Mouse (Mus musculus) CH12.LX (cell line): Measurements from ENCODE around the gene Usp18. TPM values are rescaled to one million over a fixed set of nuclear protein-coding genes. Genes with fewer than 3 reads are reported as not detected.

Source experiments
- DNase-seq: peaks from one replicate; pipeline ENCODE4 v3.0.0-alpha.2; 2013; ENCODE audit errors: extremely low read depth
- H3K27ac ChIP-seq: 2 replicates; pipeline ENCODE4 v1.5.1; 2012; ENCODE audit warnings: low read depth, mild to moderate bottlenecking, control low read depth, moderate library complexity; ENCODE audit not compliant: insufficient read depth
- H3K27me3 ChIP-seq: replicated peaks from 2 replicates; pipeline ENCODE3; 2012; ENCODE audit warnings: inconsistent platforms
- H3K36me3 ChIP-seq, 2 experiments: replicated peaks in 1 of 2; 2 replicates each; pipeline versions ENCODE3 to v1.6.1; 2012; ENCODE audit warnings: inconsistent platforms in 1 of 2, low read length in 1 of 2, mild to moderate bottlenecking in 1 of 2, mixed read lengths in 1 of 2, moderate library complexity in 1 of 2; ENCODE audit not compliant: control insufficient read depth in 1 of 2, insufficient read depth in 1 of 2
- H3K4me1 ChIP-seq, 2 experiments: 2 replicates each; pipeline ENCODE4 v1.6.1; 2012; ENCODE audit warnings: inconsistent platforms in 1 of 2, moderate library complexity in 1 of 2; ENCODE audit not compliant: insufficient read depth in 2 of 2, control insufficient read depth in 1 of 2
- H3K4me2 ChIP-seq: 2 replicates; pipeline ENCODE4 v1.6.1; 2012; ENCODE audit warnings: low read depth, mild to moderate bottlenecking, control low read depth; ENCODE audit not compliant: poor library complexity, insufficient read depth, severe bottlenecking
- H3K4me3 ChIP-seq, 3 experiments: fragments of 150-350 bp in 1 of 3; sonication (generic) in 1 of 3; replicated peaks in 1 of 3; 2 replicates each; pipeline versions ENCODE3 to v1.5.1; 2011 to 2012; ENCODE audit warnings: low read depth in 2 of 3, low read length in 2 of 3, mild to moderate bottlenecking in 2 of 3, moderate library complexity in 2 of 3, control low read depth in 1 of 3, improper control_type of control experiment in 1 of 3, inconsistent platforms in 1 of 3, mixed read lengths in 1 of 3; ENCODE audit not compliant: poor library complexity in 1 of 3
- H3K79me2 ChIP-seq: replicated peaks from 2 replicates; pipeline ENCODE4 v1.6.1; 2012; ENCODE audit warnings: mild to moderate bottlenecking, moderate library complexity; ENCODE audit not compliant: control insufficient read depth, poor library complexity, insufficient read depth, severe bottlenecking; ENCODE audit errors: extremely low read depth
- H3K9ac ChIP-seq: 2 replicates; pipeline ENCODE4 v1.6.1; 2012; ENCODE audit warnings: low read depth, mild to moderate bottlenecking, control low read depth, moderate library complexity; ENCODE audit not compliant: insufficient read depth
- H3K9me3 ChIP-seq: replicated peaks from 2 replicates; pipeline ENCODE3; 2012; ENCODE audit warnings: low read length, inconsistent platforms, mixed read lengths
- BHLHE40 ChIP-seq: IDR thresholded peaks from 2 replicates; pipeline ENCODE4 v1.6.1; 2011; ENCODE audit warnings: mild to moderate bottlenecking, low read depth, low read length, improper control_type of control experiment
- CHD1 ChIP-seq: IDR thresholded peaks from 2 replicates; pipeline ENCODE4 v1.6.1; 2012; ENCODE audit warnings: low read depth, low read length, improper control_type of control experiment, inconsistent platforms
- CHD2 ChIP-seq: IDR thresholded peaks from 2 replicates; pipeline ENCODE4 v1.6.1; 2011; ENCODE audit warnings: low read length, improper control_type of control experiment
- E2F4 ChIP-seq: IDR thresholded peaks from 2 replicates; pipeline ENCODE4 v1.6.1; 2011; ENCODE audit warnings: low read depth, low read length, improper control_type of control experiment; ENCODE audit not compliant: insufficient replicate concordance
- GABPA ChIP-seq: IDR thresholded peaks from 2 replicates; pipeline ENCODE4 v1.6.1; 2012; ENCODE audit warnings: low read depth, low read length, improper control_type of control experiment, inconsistent platforms; ENCODE audit not compliant: insufficient replicate concordance
- JUND ChIP-seq: conservative IDR thresholded peaks from 2 replicates; pipeline ENCODE4 v1.6.1; 2011; ENCODE audit warnings: low read depth, low read length, improper control_type of control experiment
- KAT2A ChIP-seq: IDR thresholded peaks from 2 replicates; pipeline ENCODE4 v1.6.1; 2012; ENCODE audit warnings: low read length, improper control_type of control experiment, inconsistent platforms; ENCODE audit not compliant: insufficient replicate concordance
- MAFK ChIP-seq: IDR thresholded peaks from 2 replicates; pipeline ENCODE4 v1.6.1; 2011; ENCODE audit warnings: low read length, improper control_type of control experiment; ENCODE audit not compliant: insufficient replicate concordance
- MAZ ChIP-seq: IDR thresholded peaks from 2 replicates; pipeline ENCODE4 v1.6.1; 2012; ENCODE audit warnings: low read depth, mild to moderate bottlenecking, inconsistent platforms, low read length, improper control_type of control experiment, moderate library complexity
- MEF2A ChIP-seq: IDR thresholded peaks from 2 replicates; pipeline ENCODE4 v1.6.1; 2014; ENCODE audit warnings: low read depth, mild to moderate bottlenecking, inconsistent platforms, low read length, improper control_type of control experiment, borderline replicate concordance
- MXI1 ChIP-seq: IDR thresholded peaks from 2 replicates; pipeline ENCODE4 v1.6.1; 2011; ENCODE audit warnings: mild to moderate bottlenecking, low read depth, low read length, improper control_type of control experiment
- POLR2A ChIP-seq: IDR thresholded peaks from 2 replicates; pipeline ENCODE4 v1.6.1; 2011; ENCODE audit warnings: low read depth, mild to moderate bottlenecking, improper control_type of control experiment, low read length
- POLR2AphosphoS2 ChIP-seq: IDR thresholded peaks from 2 replicates; pipeline ENCODE4 v1.6.1; 2011; ENCODE audit warnings: low read depth, low read length, improper control_type of control experiment
- TBP ChIP-seq: conservative IDR thresholded peaks from 2 replicates; pipeline ENCODE4 v1.6.1; 2011; ENCODE audit warnings: low read depth, low read length, improper control_type of control experiment
- USF2 ChIP-seq: conservative IDR thresholded peaks from 2 replicates; pipeline ENCODE4 v1.6.1; 2011; ENCODE audit warnings: low read depth, low read length, improper control_type of control experiment
- ZC3H11A ChIP-seq: IDR thresholded peaks from 2 replicates; pipeline ENCODE4 v1.6.1; 2012; ENCODE audit warnings: low read depth, mild to moderate bottlenecking, inconsistent platforms, low read length, improper control_type of control experiment
- ZKSCAN1 ChIP-seq: IDR thresholded peaks from 2 replicates; pipeline ENCODE4 v1.6.1; 2012; ENCODE audit warnings: low read depth, inconsistent platforms, low read length, improper control_type of control experiment, borderline replicate concordance
- dilution Hi-C: fragments of 300-500 bp; cut with MboI; formaldehyde crosslinking; loops from 2 replicates; pipeline ENCODE4 v1.14.3; 2020; ENCODE audit warnings: low sequenced_read_pairs; ENCODE audit not compliant: extremely low pct_unique_long_range_greater_than_20kb, extremely low pct_ligation_motif_present
- in situ Hi-C: fragments of 300-500 bp; cut with MboI; formaldehyde crosslinking; loops from 3 replicates; pipeline ENCODE4 v1.14.3; 2019; ENCODE audit warnings: low sequenced_read_pairs, low pct_ligation_motif_present, low pct_unique_long_range_greater_than_20kb, mixed read lengths
- polyA plus RNA-seq: library from polyadenylated mRNA; unstranded; fragments of >175 nt; gene quantifications from 2 replicates; pipeline ENCODE4 v1.2.1, GENCODE M21; 2012; ENCODE audit warnings: low read depth; ENCODE audit not compliant: insufficient read length
- total RNA-seq, 2 experiments: library from RNA; depleted of rRNA; stranded (reverse); fragments of 300-350 nt in 1 of 2; fragments of >200 nt in 1 of 2; gene quantifications; 2 replicates each; pipeline ENCODE4 v1.2.3; 2012 to 2014

Gene Usp18
- total and polyA plus RNA-seq, 3 experiments = 0.36 to 1.5 (median 1.3) TPM

DNA sequence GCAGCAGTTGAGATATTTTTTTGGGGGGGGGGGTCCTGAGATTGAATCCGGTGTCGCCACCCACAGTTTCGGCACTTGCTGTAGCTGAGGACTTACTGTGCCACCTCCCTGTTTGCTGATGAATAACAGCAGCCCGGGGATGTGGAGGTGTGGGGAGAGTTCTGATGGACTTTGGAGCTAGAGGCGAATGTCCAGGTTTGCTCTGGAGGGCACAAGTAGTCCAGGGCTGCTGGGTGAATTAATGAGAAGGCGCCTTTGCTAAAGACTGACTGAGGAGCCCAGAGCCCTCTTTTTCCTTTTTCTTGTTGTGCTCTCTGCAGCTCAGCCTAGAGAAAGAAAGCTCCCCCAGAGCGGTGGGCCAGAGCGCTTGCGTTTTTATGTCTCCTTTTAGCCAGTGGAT is 58.9 kb downstream of the Usp18 start:
- TF ChIP-seq KAT2A = no peak
- Histone ChIP-seq H3K9ac (no peak overlapping the region), H3K27me3 (peaks cover 76% of the 10 kb centered on the region), H3K27ac (no peak overlapping the region), H3K4me2 (no peak overlapping the region), H3K79me2 (no peaks in the 10 kb centered on the region), H3K4me3 (no peak overlapping the region), H3K36me3 (no peaks in the 10 kb centered on the region), H3K4me1 (peaks cover 0 to 3% of the 10 kb centered on the region in 2 experiments; a peak in 2 of 4 replicates), H3K9me3 (no peaks in the 10 kb centered on the region)
- dilution Hi-C loops (no loop called here), in situ Hi-C loops (no loop called here)
- no peak for DNase-seq

DNA sequence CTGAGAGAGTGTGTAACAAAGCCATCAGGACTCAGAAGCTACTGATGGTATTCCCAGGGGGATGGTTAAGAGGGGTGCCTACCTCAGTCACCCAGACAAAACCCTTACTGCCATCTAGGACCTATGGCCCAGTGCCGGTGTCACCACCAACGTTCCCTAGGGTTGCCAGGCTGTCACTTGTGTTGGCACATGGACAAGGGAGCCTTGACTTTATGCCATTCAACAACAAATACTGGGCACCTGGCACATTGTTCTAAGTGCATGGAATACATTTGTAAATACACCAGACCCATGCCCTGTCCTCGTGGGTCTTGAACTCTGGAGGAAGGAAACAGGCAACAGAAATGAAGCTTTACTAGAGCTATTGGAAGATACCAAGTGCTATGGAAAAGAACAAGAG is 59.9 kb downstream of the Usp18 start:
- dilution Hi-C loops = no loop called here
- in situ Hi-C loops = no loop called here
- no peak overlapping the region for H3K27ac ChIP-seq
- H3K4me3 ChIP-seq = no peak overlapping the region
- H3K4me1 ChIP-seq = peaks cover 0 to 2% of the 10 kb centered on the region in 2 experiments; a peak in 2 of 4 replicates
- H3K9me3 ChIP-seq = no peaks in the 10 kb centered on the region
- no peaks in the 10 kb centered on the region for H3K79me2 ChIP-seq
- no peaks in the 10 kb centered on the region for H3K36me3 ChIP-seq
- H3K27me3 ChIP-seq = peaks cover 74% of the 10 kb centered on the region
- DNase-seq = no peak
- H3K9ac ChIP-seq = no peak overlapping the region
- TF ChIP-seq USF2 (no peak), JUND (no peak), E2F4 (no peak), MAFK (no peak), POLR2AphosphoS2 (no peak), POLR2A (no peak), CHD2 (no peak), ZC3H11A (no peak), BHLHE40 (no peak), MEF2A (no peak), ZKSCAN1 (no peak), TBP (no peak), MAZ (no peak), CHD1 (no peak), MXI1 (no peak), KAT2A (no peak), GABPA (no peak)
- TF ChIP-seq, all 38 proteins: peak for 0
- no peak overlapping the region for H3K4me2 ChIP-seq
